Mouse (Mus musculus) left cerebral cortex, adult 8-10 months (tissue): Measurements from ENCODE around the gene Nr2f6. TPM values are rescaled to one million over a fixed set of nuclear protein-coding genes. Genes with fewer than 3 reads are reported as not detected.
"Not testable (repeated sequence)": the region's sequence is repeated elsewhere in the genome, so short reads cannot be mapped to it uniquely, and the experiment has no call there.

Experiments
- DNase-seq, 2 experiments: peaks; one replicate each; pipeline ENCODE4 v3.0.0; 2022; ENCODE audit warnings: low spot score in 2 of 2
- total RNA-seq, 4 experiments: library from RNA; stranded (reverse); gene quantifications; 2 replicates each; pipeline ENCODE4 v1.2.4; 2022

Nr2f6 gene
- total RNA-seq, 4 experiments from 2014 or later = 32.5 to 39.6 (median 36.7) TPM

DNA sequence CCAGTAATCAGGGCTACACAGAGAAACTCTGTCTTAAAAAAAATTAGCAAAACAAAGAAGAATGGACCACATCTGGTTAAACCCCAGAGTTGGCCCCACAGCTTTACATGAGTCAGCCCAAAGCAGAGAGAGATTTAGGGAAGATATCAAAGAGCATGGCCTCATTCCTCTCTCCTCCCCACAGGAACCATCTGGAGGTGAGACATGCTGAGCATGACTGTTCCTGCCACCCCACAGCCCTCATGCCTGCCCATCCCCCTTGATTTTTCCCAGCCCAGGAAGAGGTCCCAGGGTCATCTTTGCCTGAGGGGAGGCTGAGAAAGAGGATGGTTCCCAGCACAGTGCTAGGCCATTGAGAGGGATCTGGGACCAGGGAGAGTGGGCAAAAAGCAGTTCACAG, 13.4 kb downstream of the Nr2f6 start:
- DNase-seq = no peak

DNA sequence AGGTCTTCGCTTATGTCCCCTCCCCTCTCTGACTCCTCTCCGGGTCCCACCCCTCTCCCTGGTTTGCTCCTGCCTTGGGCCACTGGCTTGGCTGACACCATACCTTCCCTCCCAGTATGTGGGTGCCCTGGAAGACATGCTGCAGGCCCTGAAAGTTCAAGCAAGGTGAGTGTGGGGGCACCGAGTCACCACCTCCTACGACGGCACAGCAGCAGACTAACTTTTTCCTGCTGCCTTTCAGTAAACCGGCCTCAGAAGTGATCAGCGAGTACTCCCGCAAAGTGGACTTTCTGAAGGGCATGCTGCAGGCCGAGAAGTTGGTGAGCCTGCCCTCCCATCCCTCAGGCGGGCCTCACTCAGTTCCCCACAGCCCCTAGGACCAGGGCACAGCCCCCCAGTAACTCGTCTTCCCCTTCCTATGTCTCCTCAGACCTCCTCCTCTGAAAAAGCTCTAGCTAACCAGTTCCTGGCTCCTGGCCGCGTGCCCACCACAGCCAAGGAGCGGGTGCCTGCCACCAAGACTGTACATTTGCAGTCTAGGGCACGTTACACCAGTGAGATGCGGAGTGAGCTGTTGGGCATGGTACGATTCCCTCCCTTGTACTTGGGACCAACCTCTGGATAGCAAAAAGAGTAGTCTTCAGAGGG, 14.1 kb downstream of the Nr2f6 start:
- no peak for DNase-seq

DNA sequence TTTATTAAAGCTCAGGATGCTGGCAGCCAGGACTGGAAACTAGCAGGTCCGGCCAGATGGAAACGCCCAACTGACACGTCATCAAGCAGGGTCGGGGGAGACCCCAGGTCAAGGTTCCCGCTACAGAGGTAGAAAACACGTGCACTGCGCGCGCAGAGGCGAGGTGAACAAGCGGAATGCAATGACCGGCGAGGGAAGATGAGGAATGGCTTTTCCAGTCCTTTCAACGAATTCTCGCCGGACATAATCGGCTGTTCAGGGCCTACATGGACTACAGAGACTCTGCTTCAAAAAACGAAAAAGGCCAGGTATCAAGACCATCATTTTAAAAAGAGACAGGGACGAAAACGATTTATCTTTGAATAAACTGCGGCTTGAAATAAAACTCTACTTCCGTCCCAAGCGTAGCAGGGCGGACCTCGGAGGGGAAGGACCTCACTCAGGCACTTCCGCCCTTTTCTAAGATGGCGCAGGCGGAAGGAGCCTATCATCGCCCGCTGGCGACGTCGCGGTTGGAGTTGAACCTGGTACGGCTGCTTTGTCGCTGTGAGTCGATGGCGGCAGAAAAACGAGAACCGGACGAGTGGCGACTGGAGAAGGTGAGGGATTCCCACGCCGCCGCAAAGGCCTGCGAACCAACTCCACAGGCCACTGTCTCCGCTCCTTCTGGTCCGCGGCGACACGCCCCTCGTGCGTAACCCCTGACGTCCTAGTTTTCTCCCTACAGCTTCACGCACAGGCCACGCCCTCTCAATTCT, 14.8 kb downstream of the Nr2f6 start, which contains the start of gene Use1:
TSS of gene Use1 (plus strand) at position 78 of the 758 bp plus-strand sequence.
- DNase-seq = peak; percentile 93 to 94

DNA sequence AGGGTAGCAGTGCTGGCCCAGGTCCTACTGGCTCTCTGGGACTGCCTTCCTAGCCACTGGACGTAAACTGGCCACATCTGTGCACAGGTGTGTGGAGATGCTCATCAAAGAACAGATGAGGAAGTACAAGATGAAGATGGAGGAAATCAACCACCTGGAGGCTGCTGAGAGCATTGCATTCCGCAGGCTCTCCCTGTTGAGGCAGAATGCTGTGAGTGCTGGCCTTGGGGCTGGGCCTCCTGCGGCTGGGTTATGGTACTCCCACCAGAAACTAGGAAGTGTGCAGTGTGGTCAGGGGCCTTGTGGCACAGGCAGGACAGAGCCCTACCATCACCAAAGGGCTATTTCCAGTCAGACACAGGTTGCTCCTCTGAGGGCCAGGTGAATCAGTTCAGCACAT, 23.7 kb downstream of the Nr2f6 start:
- DNase-seq = no peak

DNA sequence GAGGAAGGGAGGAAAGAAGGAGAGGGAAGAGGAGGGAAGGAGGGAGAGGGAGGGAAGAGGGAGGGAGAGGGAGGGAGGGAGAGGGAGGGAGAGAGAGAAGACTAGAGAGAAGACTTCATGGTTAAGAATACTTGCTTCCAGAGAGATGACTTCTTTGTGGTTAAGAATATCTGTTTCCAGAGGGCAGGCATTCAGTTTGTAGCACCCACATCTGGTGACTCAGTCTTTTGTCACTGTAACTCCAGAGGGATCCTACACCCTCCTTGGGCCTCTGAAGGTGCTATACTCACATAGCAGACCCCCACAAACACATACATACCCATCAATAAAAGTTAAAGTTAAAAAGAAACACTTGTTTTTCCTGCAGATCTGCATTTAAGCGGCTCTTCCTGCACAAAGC, 30.2 kb downstream of the Nr2f6 start:
- DNase-seq = no peak

DNA sequence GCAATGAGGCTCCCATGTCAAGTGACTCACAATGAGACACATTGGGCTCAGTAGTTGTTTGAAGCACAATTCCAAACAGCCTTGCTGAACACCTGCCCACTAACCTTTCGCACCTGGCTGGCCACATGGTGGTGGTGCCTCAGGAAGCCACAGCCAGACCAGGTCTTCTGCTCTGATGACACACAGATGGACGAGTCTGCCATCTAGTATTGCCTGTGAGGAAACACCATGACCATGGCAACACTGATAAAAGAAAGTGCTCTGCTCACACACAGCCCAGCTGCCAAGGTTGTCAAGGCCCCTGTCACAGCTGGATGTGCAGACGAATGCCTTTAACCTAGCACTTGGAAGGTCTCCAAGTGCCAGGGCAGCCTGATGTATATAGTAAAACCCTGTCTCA, 30.6 kb downstream of the Nr2f6 start:
- no peak for DNase-seq

DNA sequence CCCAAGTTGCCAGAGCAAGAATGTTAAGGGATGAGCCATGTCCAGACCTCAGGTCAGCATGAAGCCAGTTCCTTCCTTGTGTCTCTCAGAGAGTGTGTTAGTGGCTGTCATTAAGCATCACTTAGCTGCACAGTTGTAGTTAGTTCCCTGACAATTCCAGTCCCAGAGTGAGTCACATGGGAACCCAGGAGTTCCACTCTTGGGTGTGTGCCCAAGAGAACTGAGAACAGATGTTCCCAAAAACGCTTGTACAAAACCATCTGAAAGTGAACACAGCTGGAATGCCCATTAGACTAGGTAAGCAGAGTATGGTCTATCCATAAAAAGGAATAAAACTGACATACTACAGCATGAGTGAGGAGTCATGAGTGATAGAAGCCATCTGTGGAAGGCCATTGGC, 35.2 kb downstream of the Nr2f6 start:
- no peak for DNase-seq

DNA sequence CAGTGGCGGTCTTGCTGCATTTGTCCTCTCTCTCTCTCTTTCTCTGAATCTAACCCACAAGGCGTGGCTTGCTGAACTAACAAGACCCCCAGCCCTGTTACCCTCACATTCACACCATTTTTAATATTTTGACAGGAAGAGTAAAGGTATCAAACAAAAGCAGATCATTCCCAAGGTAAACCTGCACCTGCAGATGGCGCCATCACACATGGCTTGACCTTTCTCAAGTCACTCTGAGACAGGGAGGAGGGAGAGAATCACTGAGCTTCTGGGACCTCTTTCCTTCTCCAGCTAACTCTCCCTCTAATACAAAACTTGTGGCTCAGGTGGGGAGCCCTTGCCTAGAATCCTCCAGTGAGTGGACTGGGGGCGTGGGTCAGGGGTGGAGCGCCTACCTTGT, 41.1 kb downstream of the Nr2f6 start:
- no peak for DNase-seq

DNA sequence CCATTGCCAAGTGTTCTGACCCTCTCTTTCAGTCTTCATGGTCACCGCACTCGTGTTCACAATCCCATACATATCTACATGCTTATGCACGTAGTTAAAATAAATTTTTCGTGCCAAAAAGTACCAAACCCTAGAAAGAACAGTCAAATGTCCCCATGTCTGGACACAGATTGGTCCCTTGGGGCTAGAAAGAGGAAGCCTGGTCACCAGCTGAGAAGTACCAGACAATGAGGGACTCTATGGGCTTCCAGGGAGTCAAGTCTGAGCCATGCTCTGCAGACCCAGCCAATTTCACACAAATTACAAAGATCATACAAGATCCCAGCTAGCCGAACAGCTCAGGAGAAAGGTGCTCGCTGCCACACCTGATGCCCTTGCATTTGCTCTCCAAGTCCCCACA, 43.9 kb downstream of the Nr2f6 start:
- DNase-seq = not testable (repeated sequence)

DNA sequence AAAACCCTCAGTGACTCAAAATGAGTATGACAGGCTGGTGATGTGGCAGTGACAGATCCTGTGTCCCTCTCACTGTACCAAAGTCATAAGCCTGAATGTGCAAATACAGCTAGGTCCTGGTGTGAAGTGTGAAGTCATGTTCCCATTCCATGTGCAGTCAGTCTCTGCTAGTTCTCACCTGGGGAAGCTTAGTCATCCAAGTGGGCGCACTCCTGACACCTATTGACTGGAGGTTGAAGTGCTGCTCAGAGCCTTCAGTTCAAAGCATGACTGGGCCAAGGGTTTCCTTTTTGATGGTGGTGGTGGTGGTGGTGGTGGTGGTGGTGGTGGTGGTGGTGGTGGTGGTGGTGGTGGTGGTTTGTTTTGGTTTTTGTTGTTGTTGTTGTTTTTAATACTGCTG, 56.9 kb downstream of the Nr2f6 start:
- no peak for DNase-seq

Other genes starting within 250 kb of the Nr2f6 start
- 10 to 100 TPM; 28.9 to 34.6 (median 29.7) TPM for gene Myo9b, start 109.2 kb downstream of the Nr2f6 start, total RNA-seq
- gene Haus8, start 109.0 kb downstream of the Nr2f6 start, total RNA-seq = 10 to 100 TPM; 10.6 to 17.4 (median 12.4) TPM
- gene Use1, start 15.1 kb downstream of the Nr2f6 start, total RNA-seq = 100 to 1,000 TPM; 125 to 140 (median 127) TPM
- 10 to 100 TPM; 13.3 to 16.5 (median 14.7) TPM for gene Ocel1, start 10.7 kb downstream of the Nr2f6 start, total RNA-seq
- gene Ushbp1, start 13.8 kb upstream of the Nr2f6 start, total RNA-seq = 1 to 10 TPM; 3.4 to 5.1 (median 3.9) TPM
- 100 to 1,000 TPM in 3 of 4 experiments, 10 to 100 TPM in 1; 96.4 to 113 (median 105) TPM for gene Babam1, start 14.9 kb upstream of the Nr2f6 start, total RNA-seq
- under 1 TPM; 0.34 to 0.63 (median 0.41) TPM for gene Ankle1, start 24.1 kb upstream of the Nr2f6 start, total RNA-seq
- gene Abhd8, start 81.7 kb upstream of the Nr2f6 start, total RNA-seq = 100 to 1,000 TPM; 255 to 290 (median 264) TPM
- 10 to 100 TPM; 50.0 to 56.8 (median 53.3) TPM for gene Mrpl34, start 83.0 kb upstream of the Nr2f6 start, total RNA-seq
- 10 to 100 TPM; 59.4 to 75.0 (median 64.0) TPM for gene Dda1, start 87.2 kb upstream of the Nr2f6 start, total RNA-seq
- gene Ano8, start 104.0 kb upstream of the Nr2f6 start, total RNA-seq = 10 to 100 TPM; 51.0 to 61.5 (median 60.0) TPM
- gene Gtpbp3, start 106.1 kb upstream of the Nr2f6 start, total RNA-seq = 10 to 100 TPM; 28.0 to 37.8 (median 31.0) TPM
- 10 to 100 TPM in 2 of 4 experiments, 1 to 10 TPM in 2; 7.0 to 11.7 (median 9.6) TPM for gene Plvap, start 129.8 kb upstream of the Nr2f6 start, total RNA-seq
- not detected for gene Ccdc194, start 143.8 kb upstream of the Nr2f6 start, total RNA-seq
- gene Bst2, start 155.5 kb upstream of the Nr2f6 start, total RNA-seq = 10 to 100 TPM in 1 of 4 experiments, 1 to 10 TPM in 3; 4.1 to 11.8 (median 6.4) TPM
- 10 to 100 TPM; 38.0 to 44.2 (median 39.9) TPM for gene Mvb12a, start 161.0 kb upstream of the Nr2f6 start, total RNA-seq
- under 1 TPM in 2 of 4 experiments, not detected in 2; 0.27 to 0.70 TPM for gene Tmem221, start 176.9 kb upstream of the Nr2f6 start, total RNA-seq
- gene Nxnl1, start 184.6 kb upstream of the Nr2f6 start, total RNA-seq = under 1 TPM in 2 of 4 experiments, not detected in 2; 0.17 to 0.21 TPM
- gene Slc27a1, start 186.9 kb upstream of the Nr2f6 start, total RNA-seq = 100 to 1,000 TPM in 1 of 4 experiments, 10 to 100 TPM in 3; 94.4 to 105 (median 97.5) TPM
- 10 to 100 TPM; 28.7 to 31.1 (median 29.3) TPM for gene Pgls, start 210.2 kb upstream of the Nr2f6 start, total RNA-seq
- gene Fam129c, start 215.7 kb upstream of the Nr2f6 start, total RNA-seq = 1 to 10 TPM; 1.2 to 3.5 (median 2.3) TPM
- gene Colgalt1, start 229.0 kb upstream of the Nr2f6 start, total RNA-seq = 10 to 100 TPM; 38.6 to 51.4 (median 45.8) TPM